Mouse (Mus musculus) left cerebral cortex, adult 8-10 months (tissue): ENCODE data around the gene Smyd4. TPM values are rescaled to one million over a fixed set of nuclear protein-coding genes. Genes with fewer than 3 reads are reported as not detected.

Source experiments
- DNase-seq, 2 experiments: peaks; one replicate each; pipeline ENCODE4 v3.0.0; 2022; ENCODE audit warnings: low spot score in 2 of 2
- microRNA-seq, 2 experiments: library from miRNA; unstranded; fragments of <30 nt; microRNA quantifications; one replicate each; pipeline ENCODE4 v1.2.0; 2022
- total RNA-seq, 4 experiments: library from RNA; stranded (reverse); gene quantifications; 2 replicates each; pipeline ENCODE4 v1.2.4; 2022

Gene Smyd4
- total RNA-seq, 4 experiments from 2014 or later, result 13.9 to 22.5 (median 18.1) TPM

GRCm38 (mm10) chr11:75450936-75451335 is 102.7 kb downstream of the Smyd4 start:
- DNase-seq, result no peak

- DNase-seq, result no peak
Observed at GRCm38 (mm10) chr11:75452081-75452480, 103.8 kb downstream of the Smyd4 start.

- no peak for DNase-seq
Observed at GRCm38 (mm10) chr11:75452812-75453557, 104.8 kb downstream of the Smyd4 start.

GRCm38 (mm10) chr11:75453991-75454930 is 106.0 kb downstream of the Smyd4 start, which contains the start of gene Wdr81:
Gene Wdr81 (minus strand): TSS chr11:75454717.
- DNase-seq, result peak; percentile 65 to 89

Small RNA genes within 50 kb of the gene (microRNA-seq; reads per million reads assigned to microRNA genes)
- 0 reads per million in 2 experiments for gene Gm47300

Other genes starting within 250 kb of the Smyd4 start
- 1 to 10 TPM; 3.2 to 3.7 (median 3.4) TPM for gene Hic1, start 178.9 kb upstream of the Smyd4 start, total RNA-seq
- gene Ovca2, start 169.6 kb upstream of the Smyd4 start, total RNA-seq, result 10 to 100 TPM; 12.8 to 13.5 (median 13.2) TPM
- 10 to 100 TPM; 22.7 to 28.7 (median 27.0) TPM for gene Dph1, start 157.2 kb upstream of the Smyd4 start, total RNA-seq
- gene Rtn4rl1, start 154.7 kb upstream of the Smyd4 start, total RNA-seq, result 10 to 100 TPM; 67.2 to 72.6 (median 67.9) TPM
- 10 to 100 TPM; 47.5 to 51.4 (median 50.2) TPM for gene Rpa1, start 109 bp upstream of the Smyd4 start, total RNA-seq
- gene Serpinf1, start 74.3 kb downstream of the Smyd4 start, total RNA-seq, result 10 to 100 TPM in 2 of 4 experiments, 1 to 10 TPM in 2; 8.5 to 17.8 (median 11.3) TPM
- gene Serpinf2, start 91.2 kb downstream of the Smyd4 start, total RNA-seq, result under 1 TPM in 3 of 4 experiments, not detected in 1; 0.27 to 0.84 (median 0.43) TPM
- gene Wdr81, start 106.3 kb downstream of the Smyd4 start, total RNA-seq, result 10 to 100 TPM; 20.2 to 22.5 (median 22.0) TPM
- gene Tlcd2, start 113.3 kb downstream of the Smyd4 start, total RNA-seq, result under 1 TPM; 0.62 to 0.99 (median 0.82) TPM
- 100 to 1,000 TPM; 138 to 159 (median 149) TPM for gene Prpf8, start 138.4 kb downstream of the Smyd4 start, total RNA-seq
- 1 to 10 TPM; 1.7 to 2.4 (median 2.1) TPM for gene Rilp, start 161.7 kb downstream of the Smyd4 start, total RNA-seq
- gene Scarf1, start 165.1 kb downstream of the Smyd4 start, total RNA-seq, result 1 to 10 TPM; 1.6 to 1.9 (median 1.7) TPM
- gene Slc43a2, start 183.3 kb downstream of the Smyd4 start, total RNA-seq, result 10 to 100 TPM; 45.5 to 58.2 (median 52.2) TPM
- gene Pitpna, start 239.7 kb downstream of the Smyd4 start, total RNA-seq, result 100 to 1,000 TPM; 300 to 319 (median 307) TPM